Mouse (Mus musculus): ENCODE data around the gene Ccdc153. TPM values are rescaled to one million over a fixed set of nuclear protein-coding genes. Genes with fewer than 3 reads are reported as not detected.

Gene Ccdc153
- total and polyA plus RNA-seq, 3 experiments, result not detected

DNA sequence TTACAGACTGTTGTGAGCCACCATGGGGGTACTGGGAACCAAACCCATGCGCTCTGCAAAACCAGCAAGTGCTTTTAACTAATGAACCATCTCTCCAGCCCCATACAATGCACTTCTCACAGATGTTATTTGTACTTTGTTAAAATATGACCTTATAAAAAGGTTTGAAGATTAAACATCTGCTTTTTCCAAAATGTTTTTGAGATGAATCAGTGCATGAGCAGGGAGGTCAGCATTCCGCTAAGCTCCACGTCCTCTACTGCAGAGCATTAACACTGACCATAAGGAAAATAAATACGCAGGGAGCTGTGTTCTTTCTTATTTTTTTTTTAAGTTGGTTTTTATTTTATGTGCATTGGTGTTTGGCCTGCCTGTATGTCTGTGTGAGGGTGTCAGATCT, 28.1 kb upstream of the Ccdc153 start:
- dilution Hi-C loops (cut with MboI; ENCODE audit: extremely low pct_ligation_motif_present, extremely low pct_unique_long_range_greater_than_20kb, low sequenced_read_pairs) (no loop called here), in situ Hi-C loops (cut with MboI; ENCODE audit: low pct_ligation_motif_present, low pct_unique_long_range_greater_than_20kb, low sequenced_read_pairs) (no loop called here)
- Histone ChIP-seq H3K27ac (ENCODE audit: insufficient read depth, low read depth) (no peak overlapping the region), H3K4me3 (replicated peaks in 1 of 3; ENCODE audit: low read depth in 2 of 3, low read length in 2 of 3, poor library complexity in 1 of 3) (no peak overlapping the region), H3K9me3 (replicated peaks; ENCODE audit: low read length) (no peaks in the 10 kb centered on the region), H3K36me3 (replicated peaks in 1 of 2; ENCODE audit: control insufficient read depth in 1 of 2, insufficient read depth in 1 of 2, low read length in 1 of 2) (peaks cover 2 to 29% of the 10 kb centered on the region in 2 experiments), H3K4me2 (ENCODE audit: insufficient read depth, low read depth, poor library complexity, severe bottlenecking) (no peak overlapping the region), H3K9ac (ENCODE audit: insufficient read depth, low read depth) (no peak overlapping the region), H3K79me2 (replicated peaks; ENCODE audit: control insufficient read depth, extremely low read depth, insufficient read depth, poor library complexity, severe bottlenecking) (peaks cover 34% of the 10 kb centered on the region), H3K4me1 (ENCODE audit: control insufficient read depth in 1 of 2, insufficient read depth in 2 of 2) (peaks cover 3 to 32% of the 10 kb centered on the region in 2 experiments; a peak in 2 of 4 replicates), H3K27me3 (replicated peaks) (no peaks in the 10 kb centered on the region)
- TF ChIP-seq GABPA (IDR thresholded peaks at IDR 0.05; ENCODE audit: insufficient replicate concordance, low read depth, low read length) (no peak), KAT2A (IDR thresholded peaks at IDR 0.05; ENCODE audit: insufficient replicate concordance, low read length) (no peak), POLR2AphosphoS2 (IDR thresholded peaks at IDR 0.05; ENCODE audit: low read depth, low read length) (no peak), CTCF (conservative IDR thresholded peaks at IDR 0.05 in 1 of 2, IDR thresholded peaks at IDR 0.05 in 1 of 2; ENCODE audit: low read depth in 2 of 2, low read length in 2 of 2) (no peak), SMC3 (IDR thresholded peaks at IDR 0.05; ENCODE audit: low read depth, low read length) (no peak), ELF1 (IDR thresholded peaks at IDR 0.05; ENCODE audit: low read depth, low read length) (no peak), ZKSCAN1 (IDR thresholded peaks at IDR 0.05; ENCODE audit: borderline replicate concordance, low read depth, low read length) (no peak), RAD21 (IDR thresholded peaks at IDR 0.05; ENCODE audit: low read depth, low read length) (no peak), ZNF384 (IDR thresholded peaks at IDR 0.05; ENCODE audit: low read depth, low read length) (no peak), E2F4 (IDR thresholded peaks at IDR 0.05; ENCODE audit: insufficient replicate concordance, low read depth, low read length) (no peak), RCOR1 (conservative IDR thresholded peaks at IDR 0.05; ENCODE audit: low read depth, low read length) (no peak), UBTF (IDR thresholded peaks at IDR 0.05; ENCODE audit: low read depth, low read length) (no peak)
- no peak for DNase-seq (ENCODE audit: extremely low read depth)

DNA sequence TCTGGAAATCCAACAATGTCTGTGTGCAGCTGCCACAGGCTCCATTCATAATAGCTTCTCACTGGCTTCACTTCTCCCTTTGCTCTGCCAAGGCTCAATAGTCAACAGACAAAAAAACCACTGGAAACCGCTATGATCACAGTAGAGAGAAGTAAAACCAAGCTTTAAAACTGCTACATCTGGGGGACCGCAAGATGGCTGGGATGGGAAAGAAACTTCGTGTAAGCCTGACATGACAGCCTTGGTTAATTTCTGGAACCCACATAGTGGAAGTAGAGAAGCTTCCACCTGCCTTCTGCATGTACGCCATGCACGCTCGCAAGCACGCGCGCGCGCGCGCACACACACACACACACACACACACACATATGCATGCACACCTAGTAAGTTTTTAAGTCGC, 26.9 kb upstream of the Ccdc153 start:
- in situ Hi-C loops (cut with MboI; ENCODE audit: low pct_ligation_motif_present, low pct_unique_long_range_greater_than_20kb, low sequenced_read_pairs) (no loop called here), dilution Hi-C loops (cut with MboI; ENCODE audit: extremely low pct_ligation_motif_present, extremely low pct_unique_long_range_greater_than_20kb, low sequenced_read_pairs) (no loop called here)
- peak overlapping the region; percentile 65 for H3K4me2 ChIP-seq (ENCODE audit: insufficient read depth, low read depth, poor library complexity, severe bottlenecking)
- peaks cover 3 to 32% of the 10 kb centered on the region in 2 experiments; a peak in 2 of 4 replicates for H3K4me1 ChIP-seq (ENCODE audit: control insufficient read depth in 1 of 2, insufficient read depth in 2 of 2)
- peak overlapping the region; percentile 18 for H3K27ac ChIP-seq (ENCODE audit: insufficient read depth, low read depth)
- peak overlapping the region; percentile 13 to 36 (median 35) for H3K4me3 ChIP-seq (replicated peaks in 1 of 3; ENCODE audit: low read depth in 2 of 3, low read length in 2 of 3, poor library complexity in 1 of 3)
- peak overlapping the region; percentile 57; the same call in 1 of the 2 replicates for H3K9ac ChIP-seq (ENCODE audit: insufficient read depth, low read depth)
- peaks cover 2 to 27% of the 10 kb centered on the region in 2 experiments for H3K36me3 ChIP-seq (replicated peaks in 1 of 2; ENCODE audit: control insufficient read depth in 1 of 2, insufficient read depth in 1 of 2, low read length in 1 of 2)
- no peaks in the 10 kb centered on the region for H3K27me3 ChIP-seq (replicated peaks)
- no peaks in the 10 kb centered on the region for H3K9me3 ChIP-seq (replicated peaks; ENCODE audit: low read length)
- H3K79me2 ChIP-seq (replicated peaks; ENCODE audit: control insufficient read depth, extremely low read depth, insufficient read depth, poor library complexity, severe bottlenecking), result peaks cover 29% of the 10 kb centered on the region
- DNase-seq (ENCODE audit: extremely low read depth), result peak; percentile 90
- TF ChIP-seq NRF1 (IDR thresholded peaks at IDR 0.05; ENCODE audit: low read depth, low read length) (peak; percentile 69), SMC3 (IDR thresholded peaks at IDR 0.05; ENCODE audit: low read depth, low read length) (peak; percentile 21), BHLHE40 (IDR thresholded peaks at IDR 0.05; ENCODE audit: low read depth, low read length) (peak; percentile 91), CTCF (conservative IDR thresholded peaks at IDR 0.05 in 1 of 2, IDR thresholded peaks at IDR 0.05 in 1 of 2; ENCODE audit: low read depth in 2 of 2, low read length in 2 of 2) (no peak), PAX5 (IDR thresholded peaks at IDR 0.05; ENCODE audit: low read length) (no peak), CHD2 (IDR thresholded peaks at IDR 0.05; ENCODE audit: low read length) (peak; percentile 64; the same call in 1 of the 2 replicates), UBTF (IDR thresholded peaks at IDR 0.05; ENCODE audit: low read depth, low read length) (no peak), CHD1 (IDR thresholded peaks at IDR 0.05; ENCODE audit: low read depth, low read length) (no peak), E2F4 (IDR thresholded peaks at IDR 0.05; ENCODE audit: insufficient replicate concordance, low read depth, low read length) (0 out of 2 replicates have a peak, but pooled peaks have one; percentile 43), MYC (IDR thresholded peaks at IDR 0.05; ENCODE audit: low read depth, low read length) (peak; percentile 86), MXI1 (IDR thresholded peaks at IDR 0.05; ENCODE audit: low read depth, low read length) (peak; percentile 67; the same call in 1 of the 2 replicates), MAX (IDR thresholded peaks at IDR 0.05; ENCODE audit: low read length) (peak; percentile 53; the same call in 1 of the 2 replicates), USF2 (conservative IDR thresholded peaks at IDR 0.05; ENCODE audit: low read depth, low read length) (no peak), GABPA (IDR thresholded peaks at IDR 0.05; ENCODE audit: insufficient replicate concordance, low read depth, low read length) (no peak), ZMIZ1 (IDR thresholded peaks at IDR 0.05; ENCODE audit: low read depth, low read length) (no peak), ELF1 (IDR thresholded peaks at IDR 0.05; ENCODE audit: low read depth, low read length) (peak; percentile 38; the same call in 1 of the 2 replicates), TCF12 (IDR thresholded peaks at IDR 0.05; ENCODE audit: low read depth, low read length) (peak; percentile 77), USF1 (IDR thresholded peaks at IDR 0.05; ENCODE audit: low read depth, low read length) (no peak), POLR2A (IDR thresholded peaks at IDR 0.05; ENCODE audit: low read depth, low read length) (no peak), ZKSCAN1 (IDR thresholded peaks at IDR 0.05; ENCODE audit: borderline replicate concordance, low read depth, low read length) (no peak), HCFC1 (IDR thresholded peaks at IDR 0.05; ENCODE audit: low read depth, low read length) (peak; percentile 34), EP300 (IDR thresholded peaks at IDR 0.05; ENCODE audit: low read length) (peak; percentile 96), IRF4 (IDR thresholded peaks at IDR 0.05; ENCODE audit: low read depth, low read length) (peak; percentile 89), TBP (conservative IDR thresholded peaks at IDR 0.05; ENCODE audit: low read depth, low read length) (no peak), MAFK (IDR thresholded peaks at IDR 0.05; ENCODE audit: insufficient replicate concordance, low read length) (0 out of 2 replicates have a peak, but pooled peaks have one; percentile 50), KAT2A (IDR thresholded peaks at IDR 0.05; ENCODE audit: insufficient replicate concordance, low read length) (no peak), JUN (IDR thresholded peaks at IDR 0.05; ENCODE audit: insufficient read depth, low read depth, low read length) (peak; percentile 41; the same call in 1 of the 2 replicates)
